Comparison of ENCODE assay signal across 25 mouse cellular contexts in the genomic region with DNA sequence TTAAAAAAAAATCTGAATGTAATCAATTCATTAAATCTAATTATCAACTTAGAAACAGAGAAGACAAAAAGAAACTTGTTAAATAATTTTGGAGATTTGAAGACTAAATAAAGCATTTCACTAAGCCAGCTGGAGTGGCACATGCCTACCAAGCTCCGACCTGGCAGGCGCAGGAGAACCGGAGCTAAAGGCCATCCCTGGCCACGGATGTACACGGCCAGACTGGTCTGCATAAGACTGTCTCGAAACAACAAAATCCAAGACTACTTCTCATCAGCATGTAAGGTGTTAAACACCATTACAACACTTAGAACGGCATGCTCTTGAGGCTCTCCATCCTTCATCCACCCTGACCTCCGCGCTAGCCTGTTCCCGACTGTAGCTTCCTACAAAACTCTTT.
"Had no signal": no experiment of that assay in that cellular context is flagged by ENCODE, and none has a peak within 500 bp of the region (broad histone marks: within the 10 kb centered on the region; RNA-seq: fewer than 3 reads in every experiment).

No protein-coding gene starts in this region.

- DNase-seq: kidney, adult 11 months; kidney, adult 8-10 months; kidney, postnatal 10 days; kidney, postnatal 36 days; layer of hippocampus, adult 9-11 months; liver; lung, adult 18-20 months; lung, postnatal 10 days; lung, postnatal 36 days; right cerebral cortex, adult 18-20 months; right cerebral cortex, postnatal 14 days; right cerebral cortex, postnatal 4 days; thymus, adult 2 months; thymus, postnatal 14 days; thymus, postnatal 4 days had no signal

- H3K27ac ChIP-seq: kidney, embryonic 15.5 days; limb, embryonic 10.5 days; limb, embryonic 13.5 days; liver, embryonic 12.5 days; liver, embryonic 15.5 days; lung, embryonic 15.5 days; midbrain, embryonic 12.5 days; stomach, postnatal 0 days had no signal

- H3K27me3 ChIP-seq: kidney, embryonic 15.5 days; limb, embryonic 13.5 days; liver, embryonic 12.5 days; liver, embryonic 15.5 days; lung, embryonic 15.5 days; midbrain, embryonic 12.5 days had no signal

- ATAC-seq: liver, embryonic 12.5 days had no signal

- H3K36me3 ChIP-seq: lung, embryonic 15.5 days had no signal

- H3K9ac ChIP-seq: kidney, embryonic 15.5 days; limb, embryonic 13.5 days; liver, embryonic 12.5 days; liver, embryonic 15.5 days; lung, embryonic 15.5 days; midbrain, embryonic 12.5 days had no signal

- H3K4me1 ChIP-seq: kidney, embryonic 15.5 days; limb, embryonic 10.5 days; lung, embryonic 15.5 days; megakaryocyte, embryonic 14.5 days had no signal

- H3K4me2 ChIP-seq: kidney, embryonic 15.5 days; limb, embryonic 13.5 days; liver, embryonic 12.5 days; liver, embryonic 15.5 days; lung, embryonic 15.5 days; midbrain, embryonic 12.5 days had no signal

- H3K9me3 ChIP-seq: kidney, embryonic 15.5 days; limb, embryonic 10.5 days; limb, embryonic 13.5 days; liver, embryonic 12.5 days; liver, embryonic 15.5 days; lung, embryonic 15.5 days; midbrain, embryonic 12.5 days had no signal

- H3K4me3 ChIP-seq: kidney, embryonic 15.5 days; limb, embryonic 10.5 days; limb, embryonic 13.5 days; liver, embryonic 12.5 days; liver, embryonic 15.5 days; lung, embryonic 15.5 days; megakaryocyte, embryonic 14.5 days; midbrain, embryonic 12.5 days; myocyte had no signal
